Mouse (Mus musculus): Measurements from ENCODE around the gene Zfhx2. TPM values are rescaled to one million over a fixed set of nuclear protein-coding genes. Genes with fewer than 3 reads are reported as not detected.
A peak's percentile ranks its signal among the peaks of the same experiment; 100 is the strongest.

Gene Zfhx2
- total and polyA plus RNA-seq, 3 experiments, result 0.42 to 3.2 TPM; not detected in 1

DNA sequence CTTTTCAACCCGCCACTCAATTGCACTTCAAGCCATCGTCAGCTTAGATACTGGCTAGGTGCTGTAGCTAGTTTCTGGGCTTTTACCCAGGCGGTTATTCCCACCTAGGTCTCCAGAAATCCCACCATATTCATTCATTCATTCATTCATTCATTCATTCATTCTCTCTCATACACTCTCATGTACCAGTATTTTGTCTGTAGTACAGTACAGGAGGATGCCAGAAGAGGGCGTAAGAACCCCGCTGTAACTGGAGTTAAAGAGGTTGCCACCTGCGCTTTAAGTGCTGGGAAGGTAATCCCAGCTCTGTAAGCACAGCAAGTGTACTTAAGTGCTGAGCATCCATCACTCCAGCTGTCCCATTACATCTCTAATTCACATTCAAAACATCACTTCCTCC lies 1.8 kb upstream of the Zfhx2 start:
- DNase-seq (ENCODE audit: low read depth, low spot score), result peak; percentile 82
- peaks cover 0 to 12% of the 10 kb centered on the region in 2 experiments; a peak in 3 of 4 replicates for H3K4me1 ChIP-seq (ENCODE audit: control insufficient read depth in 1 of 2, insufficient read depth in 2 of 2, low read length in 2 of 2)
- H3K79me2 ChIP-seq (ENCODE audit: control insufficient read depth, insufficient read depth, low read length, poor library complexity), result peaks cover 7% of the 10 kb centered on the region
- peak overlapping the region; percentile 87 to 93 for H3K4me3 ChIP-seq (ENCODE audit: control insufficient read depth in 1 of 2, insufficient read depth in 1 of 2, low read depth in 2 of 2, low read length in 2 of 2)
- 0 out of 2 replicates have a peak, but pooled peaks have one; percentile 28 for TF ChIP-seq MXI1 (IDR thresholded peaks at IDR 0.05; ENCODE audit: low read depth, low read length)
- TF ChIP-seq UBTF (IDR thresholded peaks at IDR 0.05; ENCODE audit: borderline replicate concordance, insufficient read depth, low read depth, low read length), result no peak
- 0 out of 2 replicates have a peak, but pooled peaks have one; percentile 15 for TF ChIP-seq ELF1 (IDR thresholded peaks at IDR 0.05; ENCODE audit: low read depth, low read length)
- TF ChIP-seq E2F4 (IDR thresholded peaks at IDR 0.05; ENCODE audit: borderline replicate concordance, low read depth, low read length), result no peak
- TF ChIP-seq USF2 (IDR thresholded peaks at IDR 0.05; ENCODE audit: borderline replicate concordance in 1 of 2, insufficient read depth in 1 of 2, low read depth in 1 of 2, low read length in 2 of 2), result no peak
- no peak for TF ChIP-seq GABPA (IDR thresholded peaks at IDR 0.05; ENCODE audit: low read depth, low read length)
- no peak for TF ChIP-seq BHLHE40 (IDR thresholded peaks at IDR 0.05; ENCODE audit: borderline replicate concordance, low read depth, low read length)
- 0 out of 2 replicates have a peak, but pooled peaks have one; percentile 8 for TF ChIP-seq NRF1 (IDR thresholded peaks at IDR 0.05; ENCODE audit: insufficient read depth, low read depth, low read length, poor library complexity, severe bottlenecking)
- TF ChIP-seq MYC (IDR thresholded peaks at IDR 0.05; ENCODE audit: low read depth, low read length), result no peak
- TF ChIP-seq CTCF (IDR thresholded peaks at IDR 0.05 in 2 of 3, conservative IDR thresholded peaks at IDR 0.05 in 1 of 3; ENCODE audit: control insufficient read depth in 1 of 3, insufficient read depth in 1 of 3, low read depth in 2 of 3, low read length in 3 of 3, poor library complexity in 1 of 3, severe bottlenecking in 1 of 3), result peak; percentile 41 to 72 (median 65)
- TF ChIP-seq SIN3A (IDR thresholded peaks at IDR 0.05; ENCODE audit: low read length), result peak; percentile 66
- TF ChIP-seq JUND (IDR thresholded peaks at IDR 0.05; ENCODE audit: low read depth, low read length), result no peak
- no peak for TF ChIP-seq GATA1 (IDR thresholded peaks at IDR 0.05; ENCODE audit: low read depth, low read length)
- TF ChIP-seq POLR2A (IDR thresholded peaks at IDR 0.05; ENCODE audit: control insufficient read depth in 1 of 2, insufficient read depth in 1 of 2, low read depth in 1 of 2, low read length in 2 of 2, poor library complexity in 1 of 2), result no peak
- TF ChIP-seq RAD21 (IDR thresholded peaks at IDR 0.05; ENCODE audit: low read depth, low read length), result peak; percentile 43
- peak; percentile 59; the same call in 1 of the 2 replicates for TF ChIP-seq HCFC1 (IDR thresholded peaks at IDR 0.05; ENCODE audit: low read depth, low read length)
- peak; percentile 28; the same call in 1 of the 2 replicates for TF ChIP-seq SMC3 (IDR thresholded peaks at IDR 0.05; ENCODE audit: low read depth, low read length)
- peaks cover 0 to 4% of the 10 kb centered on the region in 2 experiments; a peak in 1 of 4 replicates for H3K36me3 ChIP-seq (ENCODE audit: control insufficient read depth in 1 of 2, insufficient read depth in 2 of 2, low read length in 2 of 2)
- no peak overlapping the region for H3K27ac ChIP-seq (ENCODE audit: control insufficient read depth, low read depth, low read length)
- no peaks in the 10 kb centered on the region for H3K9me3 ChIP-seq (replicated peaks; ENCODE audit: insufficient read depth, low read length)
- no peaks in the 10 kb centered on the region for H3K27me3 ChIP-seq (ENCODE audit: control insufficient read depth in 1 of 2, insufficient read depth in 2 of 2, low read length in 2 of 2)
- H3K9ac ChIP-seq (ENCODE audit: control insufficient read depth, low read depth, low read length, poor library complexity, severe bottlenecking), result no peak overlapping the region

DNA sequence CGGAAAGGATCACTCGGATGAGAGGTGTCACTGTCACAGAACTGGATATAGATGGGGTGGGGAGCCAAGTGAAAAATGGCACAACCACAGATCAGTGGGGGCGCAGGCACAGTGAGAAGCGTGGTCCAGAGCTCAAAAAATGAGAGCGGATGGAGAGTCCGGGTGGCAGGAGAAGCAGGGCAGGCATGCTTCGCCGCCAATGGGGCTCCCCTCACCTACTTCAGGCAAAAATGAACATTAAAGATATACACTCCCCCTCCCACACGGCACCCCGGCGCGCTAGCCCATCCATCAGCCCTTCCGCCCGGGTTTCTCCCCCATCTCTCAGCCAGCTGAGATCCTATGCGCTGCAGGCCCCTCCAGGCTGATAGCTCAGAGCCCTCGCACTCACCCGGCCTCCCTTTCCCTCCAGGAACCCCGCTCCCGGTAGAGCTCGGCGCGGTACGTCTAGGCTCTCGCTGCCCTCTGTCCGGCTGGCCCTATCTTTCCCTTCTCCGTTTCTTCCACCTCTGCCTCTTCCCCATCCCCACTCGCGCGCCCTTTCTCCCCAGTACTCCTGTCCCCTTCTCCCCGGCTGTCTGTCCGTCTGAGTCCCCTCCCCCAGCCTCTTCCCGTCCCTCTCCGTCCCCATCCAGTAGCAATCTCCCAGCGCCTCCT lies 787 bp downstream of the Zfhx2 start:
- Histone ChIP-seq H3K9ac (ENCODE audit: control insufficient read depth, low read depth, low read length, poor library complexity, severe bottlenecking) (peak overlapping the region; percentile 69), H3K79me2 (ENCODE audit: control insufficient read depth, insufficient read depth, low read length, poor library complexity) (peaks cover 7% of the 10 kb centered on the region), H3K9me3 (replicated peaks; ENCODE audit: insufficient read depth, low read length) (no peaks in the 10 kb centered on the region), H3K36me3 (ENCODE audit: control insufficient read depth in 1 of 2, insufficient read depth in 2 of 2, low read length in 2 of 2) (peaks cover 0 to 4% of the 10 kb centered on the region in 2 experiments; a peak in 1 of 4 replicates), H3K27ac (ENCODE audit: control insufficient read depth, low read depth, low read length) (peak overlapping the region; percentile 31; the same call in 1 of the 2 replicates), H3K27me3 (ENCODE audit: control insufficient read depth in 1 of 2, insufficient read depth in 2 of 2, low read length in 2 of 2) (no peaks in the 10 kb centered on the region), H3K4me3 (ENCODE audit: control insufficient read depth in 1 of 2, insufficient read depth in 1 of 2, low read depth in 2 of 2, low read length in 2 of 2) (peak overlapping the region; percentile 92 to 99), H3K4me1 (ENCODE audit: control insufficient read depth in 1 of 2, insufficient read depth in 2 of 2, low read length in 2 of 2) (peaks cover 0 to 12% of the 10 kb centered on the region in 2 experiments; a peak in 3 of 4 replicates)
- DNase-seq (ENCODE audit: low read depth, low spot score), result no peak
- TF ChIP-seq POLR2A (IDR thresholded peaks at IDR 0.05; ENCODE audit: control insufficient read depth in 1 of 2, insufficient read depth in 1 of 2, low read depth in 1 of 2, low read length in 2 of 2, poor library complexity in 1 of 2), result 0 out of 4 replicates have a peak, but pooled peaks of 1 of the 2 experiments have one; percentile 23
- no peak for TF ChIP-seq MYB (IDR thresholded peaks at IDR 0.05; ENCODE audit: low read depth, low read length)
- no peak for TF ChIP-seq ETS1 (IDR thresholded peaks at IDR 0.05; ENCODE audit: low read depth, low read length)

Measured in MEL (cell line).